Mouse (Mus musculus) adrenal gland, postnatal 36 days (tissue): Measurements from ENCODE around the gene Dapl1. TPM values are rescaled to one million over a fixed set of nuclear protein-coding genes. Genes with fewer than 3 reads are reported as not detected.

Source experiments
- DNase-seq, 2 experiments: peaks; one replicate each; pipeline ENCODE4 v3.0.0; 2021; ENCODE audit warnings: mixed read lengths in 1 of 2
- total RNA-seq, 2 experiments: library from RNA; stranded (reverse); gene quantifications; 2 replicates each; pipeline ENCODE4 v1.2.3; 2021

The Dapl1 gene
- total RNA-seq, 2 experiments from 2014 or later = not detected

DNA sequence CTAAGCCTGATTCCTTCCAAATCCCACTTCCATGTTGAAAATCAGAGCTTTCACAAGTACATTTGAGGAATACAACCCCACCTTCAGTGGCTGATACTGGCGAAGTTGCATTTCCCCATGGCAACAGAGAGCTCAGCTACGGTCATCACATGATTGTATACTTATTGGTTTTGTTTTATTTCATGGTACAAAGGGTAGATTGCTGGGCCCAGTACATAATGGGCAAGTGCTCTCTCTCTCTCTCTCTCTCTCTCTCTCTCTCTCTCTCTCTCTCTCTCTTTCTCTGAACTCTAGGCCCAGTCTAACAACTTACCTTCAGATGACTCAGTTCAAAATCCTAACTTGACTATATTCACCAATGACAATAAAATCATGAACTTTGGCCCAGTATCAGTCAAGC, 52.5 kb downstream of the Dapl1 start:
- DNase-seq = no peak

DNA sequence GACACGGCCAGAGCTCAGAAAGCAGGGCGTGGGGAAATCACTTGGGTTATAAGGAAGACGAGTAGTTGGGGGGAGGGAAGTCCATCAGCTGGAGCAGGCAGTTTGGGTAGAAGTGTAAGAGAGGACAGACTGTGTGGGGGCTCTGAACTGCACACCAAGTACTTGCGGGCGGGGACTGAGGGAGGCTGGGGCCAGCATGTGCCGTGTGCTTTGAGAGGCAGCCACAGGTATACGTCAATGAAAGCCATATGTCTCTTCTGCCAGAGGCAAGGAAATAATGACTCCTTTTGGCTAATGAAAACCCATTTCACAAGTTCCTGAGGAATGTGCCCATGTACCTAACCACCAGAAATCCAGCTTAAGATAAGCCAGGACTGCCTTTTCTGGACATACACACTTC, 53.6 kb downstream of the Dapl1 start:
- no peak for DNase-seq

GRCm38 (mm10) chr2:59539796-59540195, 55.3 kb downstream of the Dapl1 start:
- no peak for DNase-seq

GRCm38 (mm10) chr2:59541121-59541887, 56.9 kb downstream of the Dapl1 start:
- peak; percentile 80 to 87 for DNase-seq

- DNase-seq = no peak
Observed at GRCm38 (mm10) chr2:59543543-59544065, 59.2 kb downstream of the Dapl1 start.

DNA sequence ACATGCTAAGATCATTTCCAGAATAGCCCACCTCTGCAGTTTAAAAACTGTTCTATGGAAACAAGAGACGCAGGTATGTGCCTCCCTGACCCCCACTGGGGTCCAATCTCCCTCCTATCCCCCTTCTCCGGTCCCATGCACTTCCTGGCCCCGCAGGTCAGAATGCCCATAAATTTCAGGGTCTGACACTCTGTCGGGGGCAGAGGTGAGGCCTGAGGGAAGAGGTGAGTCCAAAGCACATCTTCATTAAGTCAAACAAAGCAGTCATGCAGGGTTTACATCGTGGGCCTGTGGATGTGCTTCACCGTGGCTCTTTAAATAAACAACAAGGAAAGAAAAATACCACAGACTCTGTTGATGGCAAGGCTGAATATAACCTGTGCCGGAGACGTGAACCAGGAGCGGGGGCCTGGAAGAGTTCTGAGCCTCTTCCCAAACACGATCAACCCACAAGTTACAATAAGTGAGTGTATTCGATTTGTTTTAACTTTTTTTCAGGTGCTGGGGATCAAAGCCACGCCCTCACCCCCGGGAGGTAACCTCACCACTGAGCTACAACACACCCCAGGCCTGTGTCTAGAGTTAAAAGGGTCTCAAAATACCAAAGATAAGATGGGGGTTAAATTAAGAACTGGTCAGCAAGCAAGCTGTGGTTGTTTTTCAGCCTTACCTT, 59.9 kb downstream of the Dapl1 start:
- no peak for DNase-seq

- no peak for DNase-seq
Observed at GRCm38 (mm10) chr2:59545001-59545400, 60.5 kb downstream of the Dapl1 start.

- no peak for DNase-seq
Observed at GRCm38 (mm10) chr2:59547369-59548099, 63.1 kb downstream of the Dapl1 start.

DNA sequence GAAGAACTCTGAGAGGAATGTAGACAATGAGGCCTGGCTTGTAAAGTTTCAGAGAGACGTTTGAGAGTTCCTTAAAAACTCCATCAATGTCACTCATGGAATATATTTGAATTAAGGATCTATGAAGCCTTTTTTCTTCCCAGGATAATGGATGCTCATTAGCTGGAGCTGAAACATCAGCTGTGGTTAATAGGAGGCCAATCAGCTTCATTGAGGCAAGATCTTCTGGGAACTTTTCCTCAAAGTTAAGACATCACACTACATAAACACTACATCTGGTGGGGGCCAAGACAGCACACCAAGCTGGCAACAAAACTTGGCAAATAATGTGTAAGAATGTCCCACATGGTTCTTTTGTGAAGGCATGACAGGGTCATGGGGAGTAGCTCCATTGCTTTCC, 68.3 kb downstream of the Dapl1 start:
- no peak for DNase-seq

DNA sequence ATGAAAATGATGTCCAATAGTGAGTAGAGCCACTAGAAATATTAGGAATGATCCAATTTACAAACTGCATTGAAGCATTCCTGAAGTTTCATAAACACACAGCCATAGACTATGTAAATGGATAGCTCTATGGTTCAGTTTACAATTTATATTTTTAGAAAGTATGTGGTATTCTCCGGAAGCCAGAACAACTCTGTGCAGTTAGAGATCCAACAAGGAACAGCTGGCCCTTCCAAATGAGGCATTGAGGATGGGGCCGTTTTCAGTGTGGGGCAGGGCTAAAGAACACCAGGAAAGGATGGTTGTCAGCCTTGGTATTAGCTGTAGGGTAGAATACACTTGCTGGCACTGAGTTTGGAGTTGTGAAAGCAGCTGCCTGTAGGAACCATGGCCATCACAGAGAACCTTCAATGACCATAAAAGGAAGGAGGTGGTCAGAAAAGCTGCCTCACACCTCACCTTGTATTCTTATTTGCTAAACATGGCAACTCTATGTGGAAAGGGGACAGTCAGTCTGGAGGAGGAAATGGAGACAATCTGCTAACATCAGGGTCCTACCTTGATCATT, 70.0 kb downstream of the Dapl1 start:
- DNase-seq = no peak

Other genes with a start within 250 kb of the Dapl1 start
- 10 to 100 TPM; 16.4 to 21.1 TPM for gene Tanc1, start 127.4 kb downstream of the Dapl1 start, total RNA-seq